Mouse (Mus musculus): ENCODE results near the gene Aamp.
"Not testable (repeated sequence)": the region's sequence is repeated elsewhere in the genome, so short reads cannot be mapped to it uniquely, and the experiment has no call there.

Gene Aamp

GRCm38 (mm10) chr1:74300347-74301110 lies 16.0 kb upstream of the Aamp start:
- DNase-seq (ENCODE audit: low spot score): no peak

GRCm38 (mm10) chr1:74298996-74299395 lies 14.5 kb upstream of the Aamp start:
- DNase-seq (ENCODE audit: low spot score): no peak

GRCm38 (mm10) chr1:74298157-74298750 lies 13.7 kb upstream of the Aamp start:
- no peak for DNase-seq (ENCODE audit: low spot score)

- DNase-seq (ENCODE audit: low spot score): no peak
Observed at GRCm38 (mm10) chr1:74297269-74297668, 12.7 kb upstream of the Aamp start.

GRCm38 (mm10) chr1:74296477-74296876 lies 11.9 kb upstream of the Aamp start:
- DNase-seq (ENCODE audit: low spot score): no peak

- peak; percentile 84 for DNase-seq (ENCODE audit: low spot score)
Observed at GRCm38 (mm10) chr1:74295456-74296171, 11.1 kb upstream of the Aamp start.

GRCm38 (mm10) chr1:74294733-74295455 lies 10.4 kb upstream of the Aamp start:
- no peak for DNase-seq (ENCODE audit: low spot score)

GRCm38 (mm10) chr1:74294090-74294643 lies 9.6 kb upstream of the Aamp start:
- no peak for DNase-seq (ENCODE audit: low spot score)

GRCm38 (mm10) chr1:74293306-74293960 lies 8.9 kb upstream of the Aamp start:
- DNase-seq (ENCODE audit: low spot score): no peak

GRCm38 (mm10) chr1:74292331-74293020 lies 7.9 kb upstream of the Aamp start:
- no peak for DNase-seq (ENCODE audit: low spot score)

GRCm38 (mm10) chr1:74290141-74290540 lies 5.6 kb upstream of the Aamp start:
- no peak for DNase-seq (ENCODE audit: low spot score)

GRCm38 (mm10) chr1:74289740-74290139 lies 5.2 kb upstream of the Aamp start:
- no peak for DNase-seq (ENCODE audit: low spot score)

- no peak for DNase-seq (ENCODE audit: low spot score)
Observed at GRCm38 (mm10) chr1:74289248-74289647, 4.7 kb upstream of the Aamp start.

GRCm38 (mm10) chr1:74288327-74288726 lies 3.8 kb upstream of the Aamp start:
- no peak for DNase-seq (ENCODE audit: low spot score)

- DNase-seq (ENCODE audit: low spot score): not testable (repeated sequence)
Observed at GRCm38 (mm10) chr1:74286869-74287607, 2.5 kb upstream of the Aamp start.

- no peak for DNase-seq (ENCODE audit: low spot score)
Observed at GRCm38 (mm10) chr1:74285212-74286010, 873 bp upstream of the Aamp start.

GRCm38 (mm10) chr1:74283686-74284463 lies 663 bp downstream of the Aamp start:
- DNase-seq (ENCODE audit: low spot score): no peak

- DNase-seq (ENCODE audit: low spot score): no peak
Observed at GRCm38 (mm10) chr1:74282896-74283625, 1.5 kb downstream of the Aamp start.

Measured in left cerebral cortex, adult 11 months (tissue).